Comparison of ENCODE assay signal across 10 mouse cellular contexts in genomic region chr8:79829543-79829890, GRCm38 (mm10).
DNase-seq lines count a peak whose midpoint lies in the region; ATAC-seq and TF ChIP-seq lines count a peak whose summit lies in the region.
"Had no signal": no experiment of that assay in that cellular context is flagged by ENCODE, and none has a peak within 500 bp of the region (broad histone marks: within the 10 kb centered on the region; RNA-seq: fewer than 3 reads in every experiment).

No protein-coding gene starts in this region.

- no peak overlapping the region for H3K4me3 ChIP-seq in embryonic facial prominence, embryonic 11.5 days (ENCODE audit: low read depth, low read length)
- H3K4me3 ChIP-seq in embryonic facial prominence, embryonic 14.5 days (ENCODE audit: low read depth, low read length), result peak overlapping the region; percentile 4; the same call in 1 of the 2 replicates
- H3K4me3 ChIP-seq in hindbrain, embryonic 14.5 days (replicated peaks; ENCODE audit: low read length), result no peak overlapping the region; the same call in 1 of the 2 replicates
- 0 out of 2 replicates have a peak overlapping the region, but pooled peaks have one; percentile 5 for H3K4me3 ChIP-seq in midbrain, postnatal 0 days (ENCODE audit: low read depth, low read length)

- no peaks in the 10 kb centered on the region for H3K27me3 ChIP-seq in embryonic facial prominence, embryonic 11.5 days (ENCODE audit: control insufficient read depth, insufficient read depth, low read length)
- no peaks in the 10 kb centered on the region for H3K27me3 ChIP-seq in embryonic facial prominence, embryonic 14.5 days (replicated peaks; ENCODE audit: control insufficient read depth, insufficient read depth, low read length)
- no peaks in the 10 kb centered on the region for H3K27me3 ChIP-seq in hindbrain, embryonic 14.5 days (ENCODE audit: control insufficient read depth, insufficient read depth, low read length)
- H3K27me3 ChIP-seq in midbrain, postnatal 0 days (ENCODE audit: insufficient read depth, low read length), result peaks cover 9% of the 10 kb centered on the region

- TF ChIP-seq CTCF in midbrain, postnatal 0 days (IDR thresholded peaks at IDR 0.05), result no peak

- no peak for DNase-seq in embryonic facial prominence, embryonic 11.5 days (ENCODE audit: low spot score)
- DNase-seq in embryonic facial prominence, embryonic 14.5 days (ENCODE audit: low spot score), result no peak
- DNase-seq in hindbrain, embryonic 14.5 days (ENCODE audit: low spot score), result peak; percentile 29
- no peak for DNase-seq in midbrain, postnatal 0 days (ENCODE audit: low spot score)
- DNase-seq in thymus, postnatal 0 days (ENCODE audit: low spot score), result no peak
- DNase-seq in layer of hippocampus, postnatal 14 days (ENCODE audit: low spot score in 2 of 2), result no peak
- DNase-seq in kidney, postnatal 25 days, result no peak
- DNase-seq: heart, postnatal 14 days; lung, adult 2 months; thymus, adult 18-20 months had no signal

- 21% methylated on average over 11 of the region's 11 CpGs for WGBS in embryonic facial prominence, embryonic 11.5 days
- WGBS in embryonic facial prominence, embryonic 14.5 days, result 33% methylated on average over 11 of the region's 11 CpGs
- WGBS in hindbrain, embryonic 14.5 days, result 14% methylated on average over 11 of the region's 11 CpGs
- 13% methylated on average over 11 of the region's 11 CpGs for WGBS in midbrain, postnatal 0 days

- no peak for ATAC-seq in embryonic facial prominence, embryonic 11.5 days (replicated peaks; ENCODE audit: insufficient number of reproducible peaks, low FRiP score, low TSS enrichment, low read depth)
- ATAC-seq in embryonic facial prominence, embryonic 14.5 days (ENCODE audit: low read depth), result no peak; the same call in 1 of the 2 replicates
- ATAC-seq in hindbrain, embryonic 14.5 days (ENCODE audit: low FRiP score), result no peak
- no peak for ATAC-seq in midbrain, postnatal 0 days (ENCODE audit: low FRiP score)

- peak overlapping the region; percentile 5; the same call in 1 of the 2 replicates for H3K4me2 ChIP-seq in embryonic facial prominence, embryonic 11.5 days (ENCODE audit: low read depth, low read length)
- H3K4me2 ChIP-seq in embryonic facial prominence, embryonic 14.5 days (ENCODE audit: low read depth, low read length), result peak overlapping the region; percentile 44
- H3K4me2 ChIP-seq in hindbrain, embryonic 14.5 days (replicated peaks), result peak overlapping the region; percentile 41
- peak overlapping the region; percentile 42 for H3K4me2 ChIP-seq in midbrain, postnatal 0 days (ENCODE audit: low read depth, low read length, poor library complexity, severe bottlenecking)

- H3K27ac ChIP-seq in embryonic facial prominence, embryonic 11.5 days (replicated peaks; ENCODE audit: low read depth, low read length), result no peak overlapping the region
- no peak overlapping the region; the same call in 1 of the 2 replicates for H3K27ac ChIP-seq in embryonic facial prominence, embryonic 14.5 days (replicated peaks; ENCODE audit: low read depth, low read length)
- H3K27ac ChIP-seq in hindbrain, embryonic 14.5 days, result no peak overlapping the region
- H3K27ac ChIP-seq in midbrain, postnatal 0 days (ENCODE audit: low read depth, low read length), result no peak overlapping the region

- no peaks in the 10 kb centered on the region for H3K9me3 ChIP-seq in embryonic facial prominence, embryonic 11.5 days (replicated peaks; ENCODE audit: control insufficient read depth, low read length)
- no peaks in the 10 kb centered on the region for H3K9me3 ChIP-seq in embryonic facial prominence, embryonic 14.5 days (ENCODE audit: control insufficient read depth, low read length)
- H3K9me3 ChIP-seq in hindbrain, embryonic 14.5 days (ENCODE audit: control insufficient read depth, low read length), result no peaks in the 10 kb centered on the region
- no peaks in the 10 kb centered on the region for H3K9me3 ChIP-seq in midbrain, postnatal 0 days (ENCODE audit: low read length)

- no peaks in the 10 kb centered on the region for H3K36me3 ChIP-seq in embryonic facial prominence, embryonic 11.5 days (replicated peaks; ENCODE audit: control insufficient read depth, insufficient read depth, low read depth, low read length)
- no peaks in the 10 kb centered on the region for H3K36me3 ChIP-seq in embryonic facial prominence, embryonic 14.5 days (ENCODE audit: control insufficient read depth, insufficient read depth, low read length)
- no peaks in the 10 kb centered on the region for H3K36me3 ChIP-seq in hindbrain, embryonic 14.5 days (replicated peaks; ENCODE audit: control insufficient read depth, insufficient read depth)
- H3K36me3 ChIP-seq in midbrain, postnatal 0 days (ENCODE audit: insufficient read depth, low read length), result no peaks in the 10 kb centered on the region

- H3K9ac ChIP-seq in embryonic facial prominence, embryonic 11.5 days (replicated peaks; ENCODE audit: low read length), result no peak overlapping the region; the same call in 1 of the 2 replicates
- no peak overlapping the region for H3K9ac ChIP-seq in embryonic facial prominence, embryonic 14.5 days (ENCODE audit: low read depth, low read length)
- peak overlapping the region; percentile 24; the same call in 1 of the 2 replicates for H3K9ac ChIP-seq in hindbrain, embryonic 14.5 days
- no peak overlapping the region for H3K9ac ChIP-seq in midbrain, postnatal 0 days (replicated peaks; ENCODE audit: low read length, poor library complexity, severe bottlenecking)

- no peaks in the 10 kb centered on the region for H3K4me1 ChIP-seq in embryonic facial prominence, embryonic 11.5 days (ENCODE audit: control insufficient read depth, insufficient read depth, low read length)
- peaks cover 7% of the 10 kb centered on the region; the same call in 1 of the 2 replicates for H3K4me1 ChIP-seq in embryonic facial prominence, embryonic 14.5 days (ENCODE audit: control insufficient read depth, insufficient read depth, low read length)
- H3K4me1 ChIP-seq in hindbrain, embryonic 14.5 days (replicated peaks; ENCODE audit: control insufficient read depth, insufficient read depth, low read length), result peaks cover 9% of the 10 kb centered on the region; the same call in 1 of the 2 replicates
- peaks cover 7% of the 10 kb centered on the region; the same call in 1 of the 2 replicates for H3K4me1 ChIP-seq in midbrain, postnatal 0 days (ENCODE audit: insufficient read depth, low read length)

Comparison
In these comparisons a context has a peak if more than half of its experiments do, and no peak if none do; other contexts are left out.
1. H3K4me3 ChIP-seq: peak in embryonic facial prominence, embryonic 14.5 days (single experiment) and midbrain, postnatal 0 days (single experiment); none in embryonic facial prominence, embryonic 11.5 days (single experiment) and hindbrain, embryonic 14.5 days (single experiment).
2. Peak in every context shown above with its lines, with median percentiles within 50 percentile points of each other: H3K4me2 ChIP-seq.